Mouse (Mus musculus): ENCODE data around the gene Uts2r.

DNA sequence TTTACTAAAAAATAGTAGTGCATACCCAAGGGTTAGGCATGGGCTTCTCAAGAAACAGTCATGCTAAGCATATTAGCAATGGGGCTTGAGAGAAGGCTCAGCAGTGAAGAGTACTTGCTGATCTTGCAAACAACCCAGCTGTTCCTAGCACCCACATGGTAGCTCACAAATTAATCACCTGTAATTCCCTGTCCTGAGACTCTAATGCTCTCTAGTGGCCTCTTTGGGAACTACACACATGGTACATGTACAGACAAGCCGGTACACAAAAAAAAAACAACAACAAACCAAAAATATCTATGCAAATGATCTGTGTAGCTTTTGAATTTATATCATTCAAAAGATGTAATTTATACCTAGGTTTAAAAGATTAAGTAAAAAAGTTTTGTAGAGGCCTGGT is 33.7 kb upstream of the Uts2r start:
- no peak for TF ChIP-seq GATA1 (IDR thresholded peaks at IDR 0.05; ENCODE audit: low read length)
- no peak for TF ChIP-seq TAL1 (IDR thresholded peaks at IDR 0.05; ENCODE audit: low read length)

Data from erythroblast, embryonic 14.5 days (primary cell).